13 mouse cellular contexts compared by ENCODE assay signal in genomic region chr1:132786866-132787265, GRCm38 (mm10). TPM values are rescaled to one million over a fixed set of nuclear protein-coding genes. Genes with fewer than 3 reads are reported as not detected.
DNase-seq lines count a peak whose midpoint lies in the region; ATAC-seq and TF ChIP-seq lines count a peak whose summit lies in the region.
"Had no signal": no experiment of that assay in that cellular context is flagged by ENCODE, and none has a peak within 500 bp of the region (broad histone marks: within the 10 kb centered on the region; RNA-seq: fewer than 3 reads in every experiment).

No protein-coding gene starts in this region.

- H3K4me1 ChIP-seq in midbrain, postnatal 0 days (ENCODE audit: insufficient read depth, low read length): no peaks in the 10 kb centered on the region; the same call in 1 of the 2 replicates
- H3K4me1 ChIP-seq in midbrain, embryonic 13.5 days (replicated peaks): peaks cover 13% of the 10 kb centered on the region; the same call in 1 of the 2 replicates
- H3K4me1 ChIP-seq in heart, embryonic 10.5 days: peaks cover 9% of the 10 kb centered on the region; the same call in 1 of the 2 replicates
- peaks cover 16% of the 10 kb centered on the region for H3K4me1 ChIP-seq in neural tube, embryonic 15.5 days
- H3K4me1 ChIP-seq: embryonic facial prominence, embryonic 12.5 days; liver, embryonic 13.5 days had no signal

- no peak for TF ChIP-seq CTCF in midbrain, postnatal 0 days (IDR thresholded peaks at IDR 0.05)

- WGBS in midbrain, postnatal 0 days: 60% methylated on average over 5 of the region's 5 CpGs
- 82% methylated on average over 5 of the region's 5 CpGs for WGBS in midbrain, embryonic 13.5 days
- WGBS in heart, embryonic 10.5 days: 66% methylated on average over 5 of the region's 5 CpGs
- WGBS in neural tube, embryonic 15.5 days: 52% methylated on average over 5 of the region's 5 CpGs

- H3K36me3 ChIP-seq in midbrain, postnatal 0 days (ENCODE audit: insufficient read depth, low read length): no peaks in the 10 kb centered on the region
- no peaks in the 10 kb centered on the region for H3K36me3 ChIP-seq in midbrain, embryonic 13.5 days
- no peaks in the 10 kb centered on the region for H3K36me3 ChIP-seq in heart, embryonic 10.5 days
- no peaks in the 10 kb centered on the region for H3K36me3 ChIP-seq in neural tube, embryonic 15.5 days
- H3K36me3 ChIP-seq: embryonic facial prominence, embryonic 12.5 days; liver, embryonic 13.5 days; neural tube, embryonic 13.5 days had no signal

- H3K27me3 ChIP-seq in midbrain, postnatal 0 days (ENCODE audit: insufficient read depth, low read length): no peaks in the 10 kb centered on the region
- no peaks in the 10 kb centered on the region for H3K27me3 ChIP-seq in midbrain, embryonic 13.5 days
- no peaks in the 10 kb centered on the region for H3K27me3 ChIP-seq in heart, embryonic 10.5 days (ENCODE audit: insufficient read depth, poor library complexity, severe bottlenecking)
- H3K27me3 ChIP-seq in neural tube, embryonic 15.5 days (replicated peaks): no peaks in the 10 kb centered on the region
- H3K27me3 ChIP-seq: embryonic facial prominence, embryonic 12.5 days; liver, embryonic 13.5 days; neural tube, embryonic 13.5 days had no signal

- H3K9ac ChIP-seq in midbrain, postnatal 0 days (replicated peaks; ENCODE audit: low read length, poor library complexity, severe bottlenecking): no peak overlapping the region
- no peak overlapping the region for H3K9ac ChIP-seq in midbrain, embryonic 13.5 days (replicated peaks)
- H3K9ac ChIP-seq in neural tube, embryonic 15.5 days (replicated peaks): no peak overlapping the region
- H3K9ac ChIP-seq: embryonic facial prominence, embryonic 12.5 days; liver, embryonic 13.5 days; neural tube, embryonic 13.5 days had no signal

- no peak for ATAC-seq in cerebellum, adult (ENCODE audit: insufficient number of reproducible peaks, low FRiP score, low TSS enrichment)
- no peak for ATAC-seq in midbrain, postnatal 0 days (ENCODE audit: low FRiP score)
- no peak for ATAC-seq in midbrain, embryonic 13.5 days
- ATAC-seq in neural tube, embryonic 15.5 days (ENCODE audit: low FRiP score): no peak

- H3K4me2 ChIP-seq in midbrain, postnatal 0 days (ENCODE audit: low read depth, low read length, poor library complexity, severe bottlenecking): no peak overlapping the region
- no peak overlapping the region for H3K4me2 ChIP-seq in midbrain, embryonic 13.5 days (replicated peaks)
- H3K4me2 ChIP-seq in neural tube, embryonic 15.5 days: no peak overlapping the region
- H3K4me2 ChIP-seq: embryonic facial prominence, embryonic 12.5 days; liver, embryonic 13.5 days; neural tube, embryonic 13.5 days had no signal

- DNase-seq in cerebellum, adult 18-20 months: peak; percentile 33 to 39
- peak; percentile 70 for DNase-seq in midbrain, postnatal 0 days (ENCODE audit: low spot score)
- no peak for DNase-seq in heart, embryonic 10.5 days (ENCODE audit: low spot score)
- DNase-seq in lung, adult 18-20 months: no peak
- DNase-seq in adrenal gland, adult (ENCODE audit: inconsistent age in 2 of 2, low spot score in 1 of 2): no peak
- DNase-seq: B cell, adult 2 months; liver, embryonic 13.5 days; right cerebral cortex, postnatal 14 days had no signal

- no peak overlapping the region for H3K27ac ChIP-seq in midbrain, postnatal 0 days (ENCODE audit: low read depth, low read length)
- H3K27ac ChIP-seq in midbrain, embryonic 13.5 days: no peak overlapping the region
- H3K27ac ChIP-seq in heart, embryonic 10.5 days: peak overlapping the region; percentile 36
- 0 out of 2 replicates have a peak overlapping the region, but pooled peaks have one; percentile 33 for H3K27ac ChIP-seq in neural tube, embryonic 15.5 days (replicated peaks)
- H3K27ac ChIP-seq: embryonic facial prominence, embryonic 12.5 days; liver, embryonic 13.5 days had no signal

- no peaks in the 10 kb centered on the region for H3K9me3 ChIP-seq in midbrain, postnatal 0 days (ENCODE audit: low read length)
- H3K9me3 ChIP-seq in midbrain, embryonic 13.5 days: no peaks in the 10 kb centered on the region
- H3K9me3 ChIP-seq in heart, embryonic 10.5 days: no peaks in the 10 kb centered on the region
- no peaks in the 10 kb centered on the region for H3K9me3 ChIP-seq in neural tube, embryonic 15.5 days (replicated peaks)
- H3K9me3 ChIP-seq: embryonic facial prominence, embryonic 12.5 days; liver, embryonic 13.5 days; neural tube, embryonic 13.5 days had no signal

- H3K4me3 ChIP-seq in midbrain, postnatal 0 days (ENCODE audit: low read depth, low read length): no peak overlapping the region
- H3K4me3 ChIP-seq in midbrain, embryonic 13.5 days (replicated peaks): no peak overlapping the region
- H3K4me3 ChIP-seq in heart, embryonic 10.5 days: no peak overlapping the region
- no peak overlapping the region for H3K4me3 ChIP-seq in neural tube, embryonic 15.5 days (replicated peaks)
- H3K4me3 ChIP-seq: embryonic facial prominence, embryonic 12.5 days; liver, embryonic 13.5 days; neural tube, embryonic 13.5 days had no signal

RNA-seq across cellular contexts. Expression of gene Nfasc, which starts 45.3 kb away (rescaled TPM):
- 59.2 and 66.7 TPM in 2 replicates for total RNA-seq in midbrain, postnatal 0 days (2014; rRNA removed)
- polyA plus RNA-seq in midbrain, postnatal 0 days (2015; fragmentation: Nextera tagmentation; extraction: Ambion mirVana): 28.6 and 32.7 TPM in 2 replicates
- 39.2 and 50.3 TPM in 2 replicates for polyA plus RNA-seq in midbrain, embryonic 13.5 days (2015; fragmentation: Nextera tagmentation; extraction: Ambion mirVana)
- 0.22 and 0.84 TPM in 2 replicates for polyA plus RNA-seq in heart, embryonic 10.5 days (2016; fragmentation: Nextera tagmentation; extraction: Ambion mirVana)
- polyA plus RNA-seq in neural tube, embryonic 15.5 days (2015; fragmentation: Nextera tagmentation; extraction: Ambion mirVana): 30.7 and 37.6 TPM in 2 replicates

Comparison
In these comparisons a context has a peak if more than half of its experiments do, and no peak if none do; other contexts are left out.
1. DNase-seq: peak in cerebellum, adult 18-20 months (2 of 2) and midbrain, postnatal 0 days (single experiment); none in heart, embryonic 10.5 days (single experiment), lung, adult 18-20 months (0 of 2) and adrenal gland, adult (0 of 2).
2. H3K27ac ChIP-seq: peak in heart, embryonic 10.5 days (single experiment) and neural tube, embryonic 15.5 days (single experiment); none in midbrain, postnatal 0 days (single experiment) and midbrain, embryonic 13.5 days (single experiment).
3. RNA of gene Nfasc, which starts 45.3 kb away (polyA plus RNA-seq): 39.2 to 50.3 TPM in midbrain, embryonic 13.5 days, 30.7 to 37.6 TPM in neural tube, embryonic 15.5 days and 28.6 to 32.7 TPM in midbrain, postnatal 0 days; 0.22 to 0.84 TPM in heart, embryonic 10.5 days; every median in the first group is over 10 times any median in the second.